19 mouse cellular contexts compared by ENCODE assay signal in the genomic region with DNA sequence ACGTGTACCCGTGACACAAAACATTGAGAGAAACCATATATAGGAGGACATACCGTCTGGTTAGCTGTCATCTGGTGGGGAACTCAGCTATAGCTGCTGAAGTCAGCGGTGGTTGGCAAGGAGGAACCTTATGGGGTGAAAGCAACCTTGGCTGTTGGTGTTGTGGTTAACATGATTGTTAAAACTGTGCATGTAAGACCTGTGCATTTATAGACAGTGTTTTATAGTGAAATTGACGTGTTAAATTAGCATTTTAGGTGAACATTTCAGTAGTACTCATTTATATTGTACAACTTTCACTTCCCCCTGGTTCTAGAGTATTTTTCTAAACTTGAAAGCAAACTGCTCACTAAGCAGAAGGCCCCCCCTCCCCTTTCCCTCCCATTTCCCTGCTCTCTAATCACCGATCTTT. TPM values are rescaled to one million over a fixed set of nuclear protein-coding genes. Genes with fewer than 3 reads are reported as not detected.
"Had no signal": no experiment of that assay in that cellular context is flagged by ENCODE, and none has a peak within 500 bp of the region (broad histone marks: within the 10 kb centered on the region; RNA-seq: fewer than 3 reads in every experiment).

No protein-coding gene starts in this region.

- H3K4me1 ChIP-seq: limb, embryonic 13.5 days; midbrain, embryonic 12.5 days had no signal

- H3K9me3 ChIP-seq: limb, embryonic 13.5 days; liver, embryonic 15.5 days; midbrain, embryonic 12.5 days had no signal

- H3K4me3 ChIP-seq: layer of hippocampus, adult 2 months; limb, embryonic 13.5 days; liver, embryonic 15.5 days; midbrain, embryonic 12.5 days had no signal

- H3K4me2 ChIP-seq: limb, embryonic 13.5 days; liver, embryonic 15.5 days; midbrain, embryonic 12.5 days had no signal

- H3K9ac ChIP-seq: limb, embryonic 13.5 days; liver, embryonic 15.5 days; midbrain, embryonic 12.5 days had no signal

- DNase-seq: kidney, adult 9 months; kidney, postnatal 36 days; left cerebral cortex, postnatal 4 days; lung, adult 2 months; lung, postnatal 36 days; thymus, postnatal 4 days had no signal

- ATAC-seq: intestine, postnatal 0 days; lung, postnatal 0 days; midbrain, embryonic 16.5 days had no signal

- H3K27ac ChIP-seq: kidney, postnatal 0 days; layer of hippocampus, adult 2 months; limb, embryonic 13.5 days; liver, embryonic 15.5 days; midbrain, embryonic 12.5 days had no signal

- H3K27me3 ChIP-seq: limb, embryonic 13.5 days; liver, embryonic 15.5 days; midbrain, embryonic 12.5 days had no signal

RNA-seq across cellular contexts. Expression of gene Prkag3, which starts 46.9 kb away (rescaled TPM):
- total RNA-seq: layer of hippocampus, adult 2 months; layer of hippocampus, postnatal 10 days; left cerebral cortex, postnatal 10 days; left cerebral cortex, postnatal 4 days; megakaryocyte-erythroid progenitor cell, adult 5-6 weeks had no signal
- polyA plus RNA-seq: liver, adult 2 months; midbrain, embryonic 12.5 days; midbrain, embryonic 16.5 days; neural tube, embryonic 14.5 days had no signal
